Mouse (Mus musculus) central nervous system, embryonic 14 days (tissue): ENCODE results near the gene Gm11060. TPM values are rescaled to one million over a fixed set of nuclear protein-coding genes. Genes with fewer than 3 reads are reported as not detected.

ENCODE experiments used
- polyA plus RNA-seq: library from polyadenylated mRNA; depleted of rRNA; stranded (reverse); fragments of >200 nt; gene quantifications from 2 replicates; pipeline ENCODE4 v1.2.3, GENCODE M21; 2012; rRNA removed

Gene Gm11060
- not detected in 2 replicates for polyA plus RNA-seq

GRCm38 (mm10) chr2:105091718-105092117 is at the start of gene Gm11060:
TSS of gene Gm11060 (plus strand) at chr2:105092018.

GRCm38 (mm10) chr2:105126279-105126678 is 34.5 kb downstream of the Gm11060 start, which contains the start of gene Wt1:
TSS of gene Wt1 (plus strand) at chr2:105126529.

Other genes with a start within 250 kb of the Gm11060 start
- gene Prrg4, start 242.1 kb upstream of the Gm11060 start, polyA plus RNA-seq: 0.27 and 0.55 TPM in 2 replicates
- 5.6 and 6.6 TPM in 2 replicates for gene Ccdc73, start 224.2 kb upstream of the Gm11060 start, polyA plus RNA-seq
- gene Eif3m, start 74.9 kb upstream of the Gm11060 start, polyA plus RNA-seq: 129 and 134 TPM in 2 replicates
- 0.34 and 0.36 TPM in 2 replicates for gene Wt1, start 34.5 kb downstream of the Gm11060 start, polyA plus RNA-seq
- gene Them7, start 132.3 kb downstream of the Gm11060 start, polyA plus RNA-seq: 0.09 and 0.16 TPM in 2 replicates